Comparison of ENCODE assay signal across 19 mouse cellular contexts in the genomic region with DNA sequence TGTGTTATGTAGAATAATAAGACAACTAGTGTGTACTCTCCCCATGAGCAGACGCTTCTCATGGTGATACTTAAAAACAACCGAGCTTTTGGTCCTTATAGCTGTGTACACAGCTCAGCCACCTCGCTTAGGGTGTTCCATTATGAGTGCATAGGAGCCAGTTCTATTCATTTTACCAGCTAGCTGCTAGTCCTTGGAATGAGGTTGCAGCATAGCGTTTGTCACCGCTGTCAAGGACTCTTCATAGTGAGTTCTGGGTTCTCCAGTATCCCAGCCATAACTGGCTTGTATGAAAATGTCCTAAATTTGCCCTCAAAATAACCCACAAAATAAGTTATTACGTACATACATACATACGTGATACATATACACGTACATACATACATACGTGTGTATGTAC. TPM values are rescaled to one million over a fixed set of nuclear protein-coding genes. Genes with fewer than 3 reads are reported as not detected.
DNase-seq lines count a peak whose midpoint lies in the region; ATAC-seq and TF ChIP-seq lines count a peak whose summit lies in the region.
"Had no signal": no experiment of that assay in that cellular context is flagged by ENCODE, and none has a peak within 500 bp of the region (broad histone marks: within the 10 kb centered on the region; RNA-seq: fewer than 3 reads in every experiment).

No protein-coding gene starts in this region.

- H3K4me2 ChIP-seq in lung, postnatal 0 days (replicated peaks; ENCODE audit: low read depth, low read length) = no peak overlapping the region
- H3K4me2 ChIP-seq: embryonic facial prominence, embryonic 12.5 days; forebrain, embryonic 13.5 days; forebrain, embryonic 15.5 days had no signal

- peaks cover 9% of the 10 kb centered on the region; the same call in 1 of the 2 replicates for H3K4me1 ChIP-seq in lung, postnatal 0 days (ENCODE audit: insufficient read depth, low read depth, low read length)
- H3K4me1 ChIP-seq: forebrain, embryonic 15.5 days had no signal

- H3K36me3 ChIP-seq in lung, postnatal 0 days (ENCODE audit: insufficient read depth, low read length) = no peaks in the 10 kb centered on the region

- H3K27ac ChIP-seq in lung, postnatal 0 days (ENCODE audit: low read length) = no peak overlapping the region; the same call in 1 of the 2 replicates
- H3K27ac ChIP-seq: embryonic facial prominence, embryonic 10.5 days; forebrain, embryonic 13.5 days; forebrain, embryonic 15.5 days had no signal

- peak; percentile 56 to 83 for DNase-seq in adrenal gland, adult (ENCODE audit: inconsistent age in 2 of 2, low spot score in 1 of 2)
- DNase-seq in adrenal gland, postnatal 25 days = no peak
- DNase-seq in adrenal gland, postnatal 10 days = peak; percentile 32
- DNase-seq in adrenal gland, adult 8-10 months = no peak
- peak; percentile 49 for DNase-seq in lung, postnatal 0 days (ENCODE audit: low spot score)
- no peak for DNase-seq in lung, postnatal 36 days
- DNase-seq in adrenal gland, postnatal 14 days = peak; percentile 55
- DNase-seq in gastrocnemius, postnatal 25 days = no peak
- DNase-seq: cerebellum, adult 11-12 months; cerebellum, adult 9-10 months; cerebellum, postnatal 10 days; forebrain, postnatal 0 days had no signal

- H3K9me3 ChIP-seq in lung, postnatal 0 days (ENCODE audit: low read length) = no peaks in the 10 kb centered on the region
- H3K9me3 ChIP-seq: embryonic facial prominence, embryonic 10.5 days; embryonic facial prominence, embryonic 12.5 days; forebrain, embryonic 13.5 days; forebrain, embryonic 15.5 days; G1E had no signal

- H3K4me3 ChIP-seq in lung, postnatal 0 days (ENCODE audit: low read depth, low read length) = no peak overlapping the region
- H3K4me3 ChIP-seq: embryonic facial prominence, embryonic 10.5 days; embryonic facial prominence, embryonic 12.5 days; forebrain, embryonic 13.5 days; forebrain, embryonic 15.5 days had no signal

- ATAC-seq in lung, postnatal 0 days = no peak
- ATAC-seq: forebrain, embryonic 13.5 days had no signal

- 82% methylated on average over 9 of the region's 9 CpGs for WGBS in lung, postnatal 0 days

- H3K27me3 ChIP-seq in lung, postnatal 0 days (replicated peaks; ENCODE audit: insufficient read depth, low read length) = no peaks in the 10 kb centered on the region
- H3K27me3 ChIP-seq: CH12.LX; embryonic facial prominence, embryonic 12.5 days; forebrain, embryonic 13.5 days; forebrain, embryonic 15.5 days; Patski had no signal

- no peak overlapping the region for H3K9ac ChIP-seq in lung, postnatal 0 days (replicated peaks; ENCODE audit: low read depth)
- H3K9ac ChIP-seq: embryonic facial prominence, embryonic 12.5 days; forebrain, embryonic 13.5 days; forebrain, embryonic 15.5 days; forebrain, postnatal 0 days had no signal

- TF ChIP-seq EP300 in lung, postnatal 0 days (IDR thresholded peaks at IDR 0.05) = no peak

- TF ChIP-seq CTCF in lung, postnatal 0 days (IDR thresholded peaks at IDR 0.05) = no peak

RNA-seq across cellular contexts. Expression of gene Etnk1, which starts 9.1 kb away (rescaled TPM):
- total RNA-seq in adrenal gland, postnatal 25 days (2021) = 114 and 119 TPM in 2 replicates
- total RNA-seq in adrenal gland, postnatal 10 days (2021) = 10 to 100 TPM; 79.6 to 81.5 TPM
- total RNA-seq in adrenal gland, adult 8-10 months (2022) = 100 to 1,000 TPM; 126 to 142 (median 139) TPM
- 11.1 and 12.6 TPM in 2 replicates for polyA plus RNA-seq in lung, postnatal 0 days (2015; fragmentation: Nextera tagmentation; extraction: Ambion mirVana)
- 93.9 and 105 TPM in 2 replicates for total RNA-seq in adrenal gland, postnatal 14 days (2021)
- 10 to 100 TPM; 15.6 to 16.5 TPM for total RNA-seq in gastrocnemius, postnatal 25 days (2021)

Comparison
In these comparisons a context has a peak if more than half of its experiments do, and no peak if none do; other contexts are left out.
1. DNase-seq: peak in adrenal gland, adult (2 of 2), adrenal gland, postnatal 10 days (single experiment), lung, postnatal 0 days (single experiment) and adrenal gland, postnatal 14 days (single experiment); none in adrenal gland, postnatal 25 days (single experiment), adrenal gland, adult 8-10 months (single experiment), lung, postnatal 36 days (single experiment) and gastrocnemius, postnatal 25 days (single experiment).